Mouse (Mus musculus): ENCODE measurements around the gene Sh3tc1. TPM values are rescaled to one million over a fixed set of nuclear protein-coding genes. Genes with fewer than 3 reads are reported as not detected.

Sh3tc1 gene
- polyA plus RNA-seq, 1 experiment from 2014 or later = 6.2 TPM

DNA sequence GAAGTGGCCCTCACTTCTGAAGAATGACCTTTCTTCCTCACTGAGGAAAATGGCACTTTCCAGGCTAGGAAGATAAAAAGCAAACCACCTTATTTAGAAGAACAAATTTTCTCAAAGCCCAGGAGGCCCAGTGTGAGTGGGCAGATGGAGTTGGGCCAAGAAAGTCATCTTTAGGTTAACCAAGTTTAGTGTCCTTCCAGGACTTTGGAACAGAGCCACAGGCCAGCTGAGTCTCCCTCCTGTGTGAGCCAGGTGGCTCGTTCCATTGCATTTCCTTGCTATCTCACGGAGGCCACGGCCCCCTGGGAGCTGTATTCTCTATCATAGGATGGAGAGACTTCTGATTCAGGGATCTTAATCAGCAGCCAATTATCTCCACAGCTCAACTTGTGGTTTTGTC, 28.9 kb downstream of the Sh3tc1 start:
- H3K9me3 ChIP-seq (replicated peaks; ENCODE audit: control insufficient read depth, low read length) = no peaks in the 10 kb centered on the region
- no peak overlapping the region for H3K4me3 ChIP-seq (replicated peaks; ENCODE audit: low read length)
- H3K4me1 ChIP-seq (ENCODE audit: control insufficient read depth, insufficient read depth, low read length) = no peaks in the 10 kb centered on the region
- no peaks in the 10 kb centered on the region for H3K27me3 ChIP-seq (ENCODE audit: control insufficient read depth, insufficient read depth, low read length)
- 56% methylated on average over 3 of the region's 3 CpGs for WGBS
- H3K36me3 ChIP-seq (ENCODE audit: control insufficient read depth, insufficient read depth, low read length) = no peaks in the 10 kb centered on the region
- H3K9ac ChIP-seq (ENCODE audit: low read length) = no peak overlapping the region
- no peak overlapping the region for H3K27ac ChIP-seq (ENCODE audit: low read length)
- no peak for ATAC-seq (ENCODE audit: insufficient read depth, low FRiP score)
- H3K4me2 ChIP-seq (ENCODE audit: low read depth, low read length) = no peak overlapping the region

DNA sequence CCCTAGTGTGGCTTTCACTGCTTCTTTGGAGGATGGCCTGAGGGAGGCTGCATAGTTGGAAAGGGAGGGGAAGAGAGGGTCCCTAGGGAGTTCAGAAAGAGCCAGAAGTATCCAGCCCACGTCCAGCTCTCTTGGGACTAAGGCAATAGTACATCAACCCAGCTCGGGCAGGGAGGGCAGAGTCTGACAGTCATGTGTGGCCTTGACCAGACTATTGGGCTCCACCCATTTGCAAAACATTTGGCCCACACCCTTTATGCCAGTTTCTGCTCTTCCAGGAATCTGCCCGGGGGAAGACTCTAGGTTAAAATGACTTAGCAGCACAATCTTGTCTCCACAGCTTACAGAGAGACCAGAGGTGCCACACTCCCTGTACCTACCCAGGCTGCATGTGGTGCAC, 29.3 kb downstream of the Sh3tc1 start:
- no peaks in the 10 kb centered on the region for H3K4me1 ChIP-seq (ENCODE audit: control insufficient read depth, insufficient read depth, low read length)
- H3K4me2 ChIP-seq (ENCODE audit: low read depth, low read length) = no peak overlapping the region
- H3K4me3 ChIP-seq (replicated peaks; ENCODE audit: low read length) = no peak overlapping the region
- no peak for ATAC-seq (ENCODE audit: insufficient read depth, low FRiP score)
- H3K36me3 ChIP-seq (ENCODE audit: control insufficient read depth, insufficient read depth, low read length) = no peaks in the 10 kb centered on the region
- no peak overlapping the region for H3K9ac ChIP-seq (ENCODE audit: low read length)
- H3K27me3 ChIP-seq (ENCODE audit: control insufficient read depth, insufficient read depth, low read length) = no peaks in the 10 kb centered on the region
- H3K27ac ChIP-seq (ENCODE audit: low read length) = no peak overlapping the region
- WGBS = 49% methylated on average over 3 of the region's 3 CpGs
- no peaks in the 10 kb centered on the region for H3K9me3 ChIP-seq (replicated peaks; ENCODE audit: control insufficient read depth, low read length)

DNA sequence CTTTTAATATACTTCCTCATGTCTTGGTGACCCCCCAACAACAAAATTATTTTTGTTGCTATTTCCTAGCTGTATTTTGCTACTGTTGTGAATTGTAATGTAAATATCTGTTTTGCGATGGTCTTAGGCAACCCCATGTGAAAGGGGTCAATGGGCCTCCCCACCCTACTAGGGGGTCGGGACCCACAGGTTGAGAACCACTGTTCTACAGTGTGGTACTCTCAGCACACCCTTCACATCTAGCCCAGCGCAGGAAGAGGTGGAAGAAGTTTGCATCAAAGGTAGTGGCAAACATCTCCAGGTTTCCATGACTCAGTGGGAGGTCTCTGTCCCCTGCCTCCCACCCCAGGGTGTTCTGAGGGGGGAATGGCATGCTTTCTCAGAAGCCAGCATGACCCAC, 34.4 kb downstream of the Sh3tc1 start:
- Histone ChIP-seq H3K4me3 (replicated peaks; ENCODE audit: low read length) (no peak overlapping the region), H3K36me3 (ENCODE audit: control insufficient read depth, insufficient read depth, low read length) (no peaks in the 10 kb centered on the region), H3K4me2 (ENCODE audit: low read depth, low read length) (no peak overlapping the region), H3K27me3 (ENCODE audit: control insufficient read depth, insufficient read depth, low read length) (no peaks in the 10 kb centered on the region), H3K9ac (ENCODE audit: low read length) (no peak overlapping the region), H3K9me3 (replicated peaks; ENCODE audit: control insufficient read depth, low read length) (no peaks in the 10 kb centered on the region), H3K4me1 (ENCODE audit: control insufficient read depth, insufficient read depth, low read length) (no peaks in the 10 kb centered on the region), H3K27ac (ENCODE audit: low read length) (no peak overlapping the region)
- ATAC-seq (ENCODE audit: insufficient read depth, low FRiP score) = no peak
- WGBS = 91% methylated on average over 3 of the region's 3 CpGs

DNA sequence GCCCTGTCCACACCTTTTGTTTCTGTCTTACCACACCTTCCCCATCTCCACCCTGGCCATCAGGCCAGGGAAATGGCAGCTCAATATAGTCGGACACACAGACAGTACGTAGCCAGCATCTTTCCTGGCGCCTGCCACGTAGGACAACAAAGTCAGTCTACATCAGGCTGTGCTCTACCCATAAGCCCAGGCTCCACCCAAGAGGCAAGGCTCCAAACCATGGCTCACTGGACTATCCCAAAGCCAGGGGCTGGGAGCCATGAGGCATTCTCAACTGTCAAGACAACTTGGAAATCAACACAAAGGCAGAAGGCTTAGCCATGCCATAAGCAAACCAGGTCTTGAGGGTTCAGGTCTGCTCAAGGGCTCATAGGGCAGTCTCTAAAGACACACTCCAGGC, 36.0 kb downstream of the Sh3tc1 start:
- Histone ChIP-seq H3K36me3 (ENCODE audit: control insufficient read depth, insufficient read depth, low read length) (no peaks in the 10 kb centered on the region), H3K27me3 (ENCODE audit: control insufficient read depth, insufficient read depth, low read length) (no peaks in the 10 kb centered on the region), H3K4me3 (replicated peaks; ENCODE audit: low read length) (no peak overlapping the region), H3K9me3 (replicated peaks; ENCODE audit: control insufficient read depth, low read length) (no peaks in the 10 kb centered on the region), H3K4me1 (ENCODE audit: control insufficient read depth, insufficient read depth, low read length) (no peaks in the 10 kb centered on the region), H3K4me2 (ENCODE audit: low read depth, low read length) (no peak overlapping the region), H3K27ac (ENCODE audit: low read length) (no peak overlapping the region), H3K9ac (ENCODE audit: low read length) (no peak overlapping the region)
- 92% methylated on average over 4 of the region's 4 CpGs for WGBS
- no peak for ATAC-seq (ENCODE audit: insufficient read depth, low FRiP score)

DNA sequence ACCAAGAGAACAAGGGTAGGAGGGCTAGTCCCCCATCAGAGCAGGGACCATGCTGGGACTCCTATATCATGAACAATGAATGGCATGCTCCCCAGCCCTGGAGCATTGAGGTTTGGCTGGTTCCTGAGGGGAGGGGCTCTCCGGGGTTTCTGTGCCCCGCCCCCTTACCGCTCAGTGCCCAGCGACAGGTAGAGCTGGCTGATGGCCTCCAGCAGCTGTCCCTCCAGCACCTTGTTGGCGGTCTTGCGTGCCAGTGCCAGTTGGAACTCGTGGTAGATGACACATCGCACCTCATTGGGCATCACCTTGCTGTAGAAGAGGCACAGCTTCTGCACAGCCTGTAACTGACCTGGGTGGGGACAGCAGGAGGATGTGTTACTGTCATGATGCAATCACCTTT, 36.6 kb downstream of the Sh3tc1 start:
- Histone ChIP-seq H3K27ac (ENCODE audit: low read length) (no peak overlapping the region), H3K9ac (ENCODE audit: low read length) (no peak overlapping the region), H3K4me3 (replicated peaks; ENCODE audit: low read length) (no peak overlapping the region), H3K36me3 (ENCODE audit: control insufficient read depth, insufficient read depth, low read length) (no peaks in the 10 kb centered on the region), H3K27me3 (ENCODE audit: control insufficient read depth, insufficient read depth, low read length) (no peaks in the 10 kb centered on the region), H3K4me1 (ENCODE audit: control insufficient read depth, insufficient read depth, low read length) (no peaks in the 10 kb centered on the region), H3K9me3 (replicated peaks; ENCODE audit: control insufficient read depth, low read length) (no peaks in the 10 kb centered on the region), H3K4me2 (ENCODE audit: low read depth, low read length) (no peak overlapping the region)
- 76% methylated on average over 8 of the region's 8 CpGs for WGBS
- ATAC-seq (ENCODE audit: insufficient read depth, low FRiP score) = no peak

DNA sequence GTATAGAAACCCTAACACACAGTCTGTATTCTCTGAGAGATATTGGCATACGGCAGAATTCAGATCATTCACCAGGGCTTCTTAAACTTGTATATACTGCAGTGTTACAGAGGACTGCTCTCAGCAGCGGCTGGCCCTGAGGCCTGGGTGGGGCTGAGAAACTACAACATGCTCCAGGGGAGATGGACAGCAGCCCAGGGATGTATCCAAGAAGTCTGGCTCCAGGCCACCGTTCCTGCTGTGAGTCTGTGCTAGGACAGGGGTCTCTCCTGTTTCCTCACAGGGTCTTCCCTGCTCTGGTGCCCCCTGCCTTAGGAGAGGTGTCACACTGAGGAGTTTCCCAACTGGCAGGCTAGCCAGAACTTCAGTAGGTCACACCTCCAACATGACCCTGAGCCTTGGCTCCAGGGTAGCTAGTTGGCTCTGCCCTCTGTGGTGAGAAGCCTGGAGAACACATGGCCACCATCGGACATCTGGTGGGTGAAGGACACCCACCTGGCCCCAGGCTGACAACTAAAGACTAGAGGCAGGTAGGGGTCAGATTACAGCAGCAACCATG, 37.1 kb downstream of the Sh3tc1 start:
- Histone ChIP-seq H3K9ac (ENCODE audit: low read length) (no peak overlapping the region), H3K4me1 (ENCODE audit: control insufficient read depth, insufficient read depth, low read length) (no peaks in the 10 kb centered on the region), H3K4me3 (replicated peaks; ENCODE audit: low read length) (no peak overlapping the region), H3K9me3 (replicated peaks; ENCODE audit: control insufficient read depth, low read length) (no peaks in the 10 kb centered on the region), H3K4me2 (ENCODE audit: low read depth, low read length) (no peak overlapping the region), H3K36me3 (ENCODE audit: control insufficient read depth, insufficient read depth, low read length) (no peaks in the 10 kb centered on the region), H3K27me3 (ENCODE audit: control insufficient read depth, insufficient read depth, low read length) (no peaks in the 10 kb centered on the region), H3K27ac (ENCODE audit: low read length) (no peak overlapping the region)
- WGBS = 55% methylated on average over 4 of the region's 4 CpGs
- ATAC-seq (ENCODE audit: insufficient read depth, low FRiP score) = no peak

DNA sequence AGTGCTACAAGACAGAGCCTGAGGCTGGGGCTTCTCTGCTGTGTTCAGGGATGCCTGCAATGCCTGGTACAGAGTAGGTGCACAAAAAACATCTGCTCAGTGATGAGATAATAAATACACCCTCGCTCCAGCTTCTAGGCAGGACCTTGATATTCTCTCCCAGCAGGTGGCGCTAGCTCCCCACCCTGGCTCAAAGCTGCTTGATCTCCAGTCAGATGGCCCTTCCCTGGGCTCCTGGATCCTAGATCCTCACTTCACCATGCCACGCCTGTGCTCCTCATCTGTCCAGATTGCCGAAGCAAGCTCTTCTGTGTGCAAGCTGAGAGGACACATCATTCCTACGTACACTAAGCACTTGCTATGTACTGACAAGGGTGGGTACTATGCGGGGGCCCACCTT, 38.7 kb downstream of the Sh3tc1 start:
- WGBS = 48% methylated on average over 6 of the region's 6 CpGs
- Histone ChIP-seq H3K27ac (ENCODE audit: low read length) (no peak overlapping the region), H3K27me3 (ENCODE audit: control insufficient read depth, insufficient read depth, low read length) (no peaks in the 10 kb centered on the region), H3K4me2 (ENCODE audit: low read depth, low read length) (no peak overlapping the region), H3K9ac (ENCODE audit: low read length) (no peak overlapping the region), H3K4me3 (replicated peaks; ENCODE audit: low read length) (no peak overlapping the region), H3K9me3 (replicated peaks; ENCODE audit: control insufficient read depth, low read length) (no peaks in the 10 kb centered on the region), H3K36me3 (ENCODE audit: control insufficient read depth, insufficient read depth, low read length) (no peaks in the 10 kb centered on the region), H3K4me1 (ENCODE audit: control insufficient read depth, insufficient read depth, low read length) (no peaks in the 10 kb centered on the region)
- ATAC-seq (ENCODE audit: insufficient read depth, low FRiP score) = peak; percentile 28; the same call in 1 of the 2 replicates

DNA sequence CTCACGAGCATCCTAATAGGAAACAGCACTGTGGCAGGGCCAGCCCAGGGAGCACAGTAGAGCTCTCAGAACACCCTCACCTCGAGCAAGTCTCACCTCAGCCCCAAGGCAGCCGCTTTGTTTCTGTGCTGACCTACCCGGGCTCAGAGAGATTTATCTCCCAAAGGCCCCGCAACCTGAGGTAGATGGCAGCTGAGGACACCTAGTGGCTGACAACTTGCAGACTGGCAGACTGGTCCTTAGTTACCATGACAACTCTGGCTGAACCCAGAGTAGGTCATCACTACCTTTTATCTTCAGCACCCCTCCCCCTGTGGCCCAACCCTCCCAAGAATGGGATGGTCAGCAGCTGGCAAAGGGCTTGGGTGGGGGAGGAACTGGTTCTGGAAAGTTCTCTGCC, 44.0 kb downstream of the Sh3tc1 start:
- 23% methylated on average over 5 of the region's 5 CpGs for WGBS
- H3K36me3 ChIP-seq (ENCODE audit: control insufficient read depth, insufficient read depth, low read length) = no peaks in the 10 kb centered on the region
- no peaks in the 10 kb centered on the region for H3K27me3 ChIP-seq (ENCODE audit: control insufficient read depth, insufficient read depth, low read length)
- no peak for ATAC-seq (ENCODE audit: insufficient read depth, low FRiP score)
- H3K4me3 ChIP-seq (replicated peaks; ENCODE audit: low read length) = no peak overlapping the region
- H3K4me1 ChIP-seq (ENCODE audit: control insufficient read depth, insufficient read depth, low read length) = peaks cover 12% of the 10 kb centered on the region
- no peak overlapping the region for H3K4me2 ChIP-seq (ENCODE audit: low read depth, low read length)
- no peak overlapping the region for H3K9ac ChIP-seq (ENCODE audit: low read length)
- no peaks in the 10 kb centered on the region for H3K9me3 ChIP-seq (replicated peaks; ENCODE audit: control insufficient read depth, low read length)
- H3K27ac ChIP-seq (ENCODE audit: low read length) = no peak overlapping the region

DNA sequence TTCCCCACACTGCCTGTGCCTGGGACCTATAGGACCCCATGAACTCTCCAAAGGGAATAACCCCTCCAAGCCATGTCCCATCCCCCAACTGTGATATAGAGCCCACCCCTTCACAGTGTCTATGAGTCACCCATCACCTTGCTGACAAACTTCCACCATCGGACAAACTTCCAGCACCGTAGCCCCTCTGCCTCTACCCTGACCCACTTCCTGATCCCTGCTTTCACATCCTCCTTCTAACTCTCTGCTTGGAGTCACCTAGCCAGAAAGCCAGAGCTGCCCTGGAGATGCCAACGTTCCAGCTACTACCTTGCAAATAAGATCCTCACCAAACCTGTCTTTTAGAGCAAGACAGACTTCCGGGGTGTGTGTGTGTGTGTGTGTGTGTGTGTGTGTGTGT, 46.1 kb downstream of the Sh3tc1 start:
- Histone ChIP-seq H3K36me3 (ENCODE audit: control insufficient read depth, insufficient read depth, low read length) (no peaks in the 10 kb centered on the region), H3K27ac (ENCODE audit: low read length) (no peak overlapping the region), H3K9ac (ENCODE audit: low read length) (no peak overlapping the region), H3K27me3 (ENCODE audit: control insufficient read depth, insufficient read depth, low read length) (no peaks in the 10 kb centered on the region), H3K9me3 (replicated peaks; ENCODE audit: control insufficient read depth, low read length) (no peaks in the 10 kb centered on the region), H3K4me2 (ENCODE audit: low read depth, low read length) (no peak overlapping the region), H3K4me3 (replicated peaks; ENCODE audit: low read length) (no peak overlapping the region), H3K4me1 (ENCODE audit: control insufficient read depth, insufficient read depth, low read length) (peaks cover 19% of the 10 kb centered on the region)
- no peak for ATAC-seq (ENCODE audit: insufficient read depth, low FRiP score)
- 70% methylated on average over 4 of the region's 4 CpGs for WGBS

DNA sequence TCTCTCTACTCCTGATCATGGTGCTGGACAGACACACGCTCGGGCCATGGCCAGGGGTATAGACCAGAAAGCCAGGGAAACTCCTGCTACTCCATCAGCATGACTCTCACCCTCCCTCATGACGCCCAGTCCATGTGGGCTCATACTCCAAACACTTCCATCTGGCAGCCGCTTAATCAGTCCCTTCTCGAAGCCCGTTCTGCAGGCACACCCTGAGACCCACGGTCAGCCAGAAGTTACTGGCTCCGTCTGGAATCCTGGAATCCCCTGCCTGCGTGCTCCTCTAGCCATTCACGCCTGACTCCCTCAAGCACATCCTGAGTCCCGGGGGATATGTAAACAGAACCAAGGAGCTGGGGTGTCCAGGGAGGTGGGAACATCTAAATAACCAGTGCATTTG, 48.5 kb downstream of the Sh3tc1 start:
- H3K9ac ChIP-seq (ENCODE audit: low read length) = no peak overlapping the region
- H3K27ac ChIP-seq (ENCODE audit: low read length) = peak overlapping the region; percentile 73; the same call in 1 of the 2 replicates
- no peak overlapping the region for H3K4me2 ChIP-seq (ENCODE audit: low read depth, low read length)
- WGBS = 26% methylated on average over 11 of the region's 11 CpGs
- no peaks in the 10 kb centered on the region for H3K36me3 ChIP-seq (ENCODE audit: control insufficient read depth, insufficient read depth, low read length)
- peak; percentile 54; the same call in 1 of the 2 replicates for ATAC-seq (ENCODE audit: insufficient read depth, low FRiP score)
- H3K4me1 ChIP-seq (ENCODE audit: control insufficient read depth, insufficient read depth, low read length) = peaks cover 28% of the 10 kb centered on the region
- H3K4me3 ChIP-seq (replicated peaks; ENCODE audit: low read length) = no peak overlapping the region
- no peaks in the 10 kb centered on the region for H3K9me3 ChIP-seq (replicated peaks; ENCODE audit: control insufficient read depth, low read length)
- H3K27me3 ChIP-seq (ENCODE audit: control insufficient read depth, insufficient read depth, low read length) = no peaks in the 10 kb centered on the region
